Mouse (Mus musculus) olfactory bulb, adult 2 months (tissue): ENCODE measurements around the gene Mgea5.

ENCODE experiments used
- CTCF ChIP-seq: fragments of 200-500 bp; IDR thresholded peaks from 2 replicates; pipeline ENCODE4 v1.5.1; 2012; ENCODE audit warnings: low read depth, mild to moderate bottlenecking, low read length, moderate library complexity; ENCODE audit not compliant: insufficient read depth
- POLR2A ChIP-seq: fragments of 200-500 bp; IDR thresholded peaks from 2 replicates; pipeline ENCODE4 v1.6.1; 2012; ENCODE audit warnings: mild to moderate bottlenecking, low read depth, low read length, moderate library complexity; ENCODE audit not compliant: insufficient read depth

- TF ChIP-seq CTCF: no peak
- no peak for TF ChIP-seq POLR2A
These were observed 24.1 kb upstream of the Mgea5 start for GRCm38 (mm10) chr19:45807732-45808131.
